Mouse (Mus musculus): ENCODE data around the gene Sars2. TPM values are rescaled to one million over a fixed set of nuclear protein-coding genes. Genes with fewer than 3 reads are reported as not detected.
"Not testable (repeated sequence)": the region's sequence is repeated elsewhere in the genome, so short reads cannot be mapped to it uniquely, and the experiment has no call there.

Gene Sars2
- total RNA-seq (2015; ENCODE audit: low replicate concordance) (1.3 and 6.1 TPM in 2 replicates), total RNA-seq (2017; ENCODE audit: low replicate concordance) (0.39 and 4.4 TPM in 2 replicates)

GRCm38 (mm10) chr7:28741709-28742438 lies at the start of gene Sars2, which contains the start of gene Mrps12:
Sars2 (plus strand) TSS chr7:28741992.
Mrps12 (minus strand) TSS chr7:28741820.
- ATAC-seq (replicated peaks; ENCODE audit: low FRiP score, poor library complexity, severe bottlenecking) = peak; percentile 95

- ATAC-seq (replicated peaks; ENCODE audit: low FRiP score, poor library complexity, severe bottlenecking) = no peak
These were observed 49.1 kb upstream of the Sars2 start, which contains the start of gene Fbxo27 for GRCm38 (mm10) chr7:28692545-28693320. Fbxo27 (plus strand) TSS chr7:28692849.

GRCm38 (mm10) chr7:28693321-28693966 lies 48.3 kb upstream of the Sars2 start:
- no peak for ATAC-seq (replicated peaks; ENCODE audit: low FRiP score, poor library complexity, severe bottlenecking)

GRCm38 (mm10) chr7:28694423-28694822 lies 47.4 kb upstream of the Sars2 start:
- no peak for ATAC-seq (replicated peaks; ENCODE audit: low FRiP score, poor library complexity, severe bottlenecking)

GRCm38 (mm10) chr7:28694966-28695511 lies 46.8 kb upstream of the Sars2 start:
- ATAC-seq (replicated peaks; ENCODE audit: low FRiP score, poor library complexity, severe bottlenecking) = no peak

- no peak for ATAC-seq (replicated peaks; ENCODE audit: low FRiP score, poor library complexity, severe bottlenecking)
These were observed 44.5 kb upstream of the Sars2 start for GRCm38 (mm10) chr7:28697277-28697676.

GRCm38 (mm10) chr7:28700269-28700668 lies 41.5 kb upstream of the Sars2 start:
- no peak for ATAC-seq (replicated peaks; ENCODE audit: low FRiP score, poor library complexity, severe bottlenecking)

- not testable (repeated sequence) for ATAC-seq (replicated peaks; ENCODE audit: low FRiP score, poor library complexity, severe bottlenecking)
These were observed 40.5 kb upstream of the Sars2 start for GRCm38 (mm10) chr7:28701306-28701705.

- ATAC-seq (replicated peaks; ENCODE audit: low FRiP score, poor library complexity, severe bottlenecking) = no peak
These were observed 39.1 kb upstream of the Sars2 start for GRCm38 (mm10) chr7:28702601-28703143.

GRCm38 (mm10) chr7:28709454-28709853 lies 32.3 kb upstream of the Sars2 start:
- no peak for ATAC-seq (replicated peaks; ENCODE audit: low FRiP score, poor library complexity, severe bottlenecking)

GRCm38 (mm10) chr7:28710962-28711361 lies 30.8 kb upstream of the Sars2 start:
- ATAC-seq (replicated peaks; ENCODE audit: low FRiP score, poor library complexity, severe bottlenecking) = no peak

- ATAC-seq (replicated peaks; ENCODE audit: low FRiP score, poor library complexity, severe bottlenecking) = no peak
These were observed 27.1 kb upstream of the Sars2 start for GRCm38 (mm10) chr7:28714667-28715066.

- no peak for ATAC-seq (replicated peaks; ENCODE audit: low FRiP score, poor library complexity, severe bottlenecking)
These were observed 26.2 kb upstream of the Sars2 start for GRCm38 (mm10) chr7:28715598-28715997.

GRCm38 (mm10) chr7:28716590-28717281 lies 25.1 kb upstream of the Sars2 start, which contains the start of gene Fbxo17:
Fbxo17 (plus strand) TSS chr7:28716804.
- no peak for ATAC-seq (replicated peaks; ENCODE audit: low FRiP score, poor library complexity, severe bottlenecking)

GRCm38 (mm10) chr7:28717726-28718125 lies 24.1 kb upstream of the Sars2 start:
- no peak for ATAC-seq (replicated peaks; ENCODE audit: low FRiP score, poor library complexity, severe bottlenecking)

GRCm38 (mm10) chr7:28719159-28719558 lies 22.6 kb upstream of the Sars2 start:
- no peak for ATAC-seq (replicated peaks; ENCODE audit: low FRiP score, poor library complexity, severe bottlenecking)

GRCm38 (mm10) chr7:28719650-28720049 lies 22.1 kb upstream of the Sars2 start:
- no peak for ATAC-seq (replicated peaks; ENCODE audit: low FRiP score, poor library complexity, severe bottlenecking)

- no peak for ATAC-seq (replicated peaks; ENCODE audit: low FRiP score, poor library complexity, severe bottlenecking)
These were observed 20.8 kb upstream of the Sars2 start for GRCm38 (mm10) chr7:28720753-28721537.
